Mouse (Mus musculus) liver, adult 2 months (tissue): ENCODE data around the gene Ptma.

Experiments used
- CTCF ChIP-seq: fragments of 200-500 bp; IDR thresholded peaks from 2 replicates; pipeline ENCODE4 v1.5.1; 2011; ENCODE audit warnings: low read depth, low read length, control low read depth
- POLR2A ChIP-seq: fragments of 200-500 bp; IDR thresholded peaks from 2 replicates; pipeline ENCODE4 v1.6.1; 2011; ENCODE audit warnings: low read length, control low read depth; ENCODE audit not compliant: insufficient read depth; ENCODE audit errors: extremely low read depth

DNA sequence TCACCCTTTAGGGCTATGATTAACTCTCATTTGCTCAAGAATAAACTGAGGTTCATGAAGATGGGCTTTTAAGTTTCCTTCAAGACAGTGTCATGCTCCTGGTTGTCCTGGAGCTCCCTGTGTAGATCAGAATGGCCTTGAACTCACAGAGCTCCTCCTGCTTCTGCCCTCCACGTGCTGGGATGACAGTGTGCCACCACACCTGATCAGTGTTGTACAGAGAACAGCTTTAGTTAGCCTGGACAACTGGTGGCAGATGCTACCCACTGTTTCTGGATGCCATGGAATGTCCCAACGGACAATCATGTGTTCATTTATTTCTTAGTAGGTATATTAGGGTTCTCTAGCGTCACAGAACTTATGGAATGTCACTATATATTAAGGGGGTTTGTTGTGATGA, 9.4 kb upstream of the Ptma start:
- TF ChIP-seq CTCF (no peak), POLR2A (no peak)
